Mouse (Mus musculus) right cerebral cortex, postnatal 14 days (tissue): Measurements from ENCODE around the gene Pax8.

Experiments
- DNase-seq: peaks from one replicate; pipeline ENCODE4 v3.0.0; 2022

The Pax8 gene

GRCm38 (mm10) chr2:24409166-24409565, 66.2 kb downstream of the Pax8 start:
- DNase-seq, result peak; percentile 58

GRCm38 (mm10) chr2:24407701-24408485, 67.5 kb downstream of the Pax8 start:
- no peak for DNase-seq

GRCm38 (mm10) chr2:24405345-24406012, 69.9 kb downstream of the Pax8 start:
- DNase-seq, result peak; percentile 72

GRCm38 (mm10) chr2:24400711-24401110, 74.7 kb downstream of the Pax8 start:
- DNase-seq, result no peak

- DNase-seq, result no peak
Observed at GRCm38 (mm10) chr2:24397115-24397514, 78.3 kb downstream of the Pax8 start.

- DNase-seq, result no peak
Observed at GRCm38 (mm10) chr2:24393251-24393650, 82.1 kb downstream of the Pax8 start.

GRCm38 (mm10) chr2:24387361-24388283, 87.8 kb downstream of the Pax8 start:
- DNase-seq, result no peak

GRCm38 (mm10) chr2:24386964-24387320, 88.5 kb downstream of the Pax8 start:
- DNase-seq, result no peak

- no peak for DNase-seq
Observed at GRCm38 (mm10) chr2:24386158-24386963, 89.0 kb downstream of the Pax8 start.

- no peak for DNase-seq
Observed at GRCm38 (mm10) chr2:24385111-24385961, 90.1 kb downstream of the Pax8 start.

GRCm38 (mm10) chr2:24384393-24384792, 91.0 kb downstream of the Pax8 start:
- DNase-seq, result no peak

- DNase-seq, result no peak
Observed at GRCm38 (mm10) chr2:24383636-24384035, 91.8 kb downstream of the Pax8 start.

GRCm38 (mm10) chr2:24382456-24383230, 92.8 kb downstream of the Pax8 start:
- no peak for DNase-seq

- no peak for DNase-seq
Observed at GRCm38 (mm10) chr2:24378747-24379450, 96.5 kb downstream of the Pax8 start.
